In the genomic region with DNA sequence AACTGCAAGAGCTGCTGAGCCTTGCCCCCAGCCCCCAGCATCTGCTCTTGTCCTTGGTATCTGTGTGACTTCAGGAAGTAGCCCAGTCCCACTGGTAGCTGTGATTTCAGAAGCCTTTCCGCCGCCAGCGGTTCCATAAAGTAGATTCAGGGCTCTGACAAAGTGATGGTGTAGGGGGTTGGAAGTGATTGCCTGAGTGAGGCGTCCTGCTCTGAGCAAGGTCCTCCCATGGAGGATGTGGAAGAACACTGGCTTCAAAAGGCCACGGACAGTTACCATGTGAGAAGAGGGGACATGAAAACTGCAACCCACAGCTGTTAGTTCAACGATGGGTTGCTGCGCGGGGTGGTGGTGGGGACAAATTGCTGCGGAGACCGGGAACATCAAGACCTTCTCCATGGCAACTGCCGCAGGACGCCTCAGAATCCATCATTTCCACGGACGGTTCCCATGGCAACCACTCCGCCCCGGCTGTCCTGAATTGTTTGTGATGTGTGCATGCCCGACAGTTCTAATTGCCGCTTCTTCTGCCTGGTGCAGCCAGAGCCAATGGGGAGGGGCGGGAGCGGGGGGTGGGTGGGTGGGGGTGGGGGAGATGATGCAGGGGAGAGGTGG, we compare ENCODE assay signal across 9 mouse cellular contexts. TPM values are rescaled to one million over a fixed set of nuclear protein-coding genes. Genes with fewer than 3 reads are reported as not detected.
DNase-seq lines count a peak whose midpoint lies in the region; ATAC-seq and TF ChIP-seq lines count a peak whose summit lies in the region.
"Had no signal": no experiment of that assay in that cellular context is flagged by ENCODE, and none has a peak within 500 bp of the region (broad histone marks: within the 10 kb centered on the region; RNA-seq: fewer than 3 reads in every experiment).

No protein-coding gene starts in this region.

- peak overlapping the region; percentile 95 for H3K27ac ChIP-seq in forebrain, embryonic 15.5 days (replicated peaks)
- peak overlapping the region; percentile 97 for H3K27ac ChIP-seq in neural tube, embryonic 12.5 days
- no peak overlapping the region for H3K27ac ChIP-seq in gastrocnemius, adult 2 months
- H3K27ac ChIP-seq: liver, embryonic 15.5 days had no signal

- no peak for TF ChIP-seq CTCF in gastrocnemius, adult 2 months (IDR thresholded peaks at IDR 0.05)

- H3K4me3 ChIP-seq in forebrain, embryonic 15.5 days = peak overlapping the region; percentile 29
- no peak overlapping the region for H3K4me3 ChIP-seq in neural tube, embryonic 12.5 days
- no peak overlapping the region for H3K4me3 ChIP-seq in gastrocnemius, adult 2 months
- H3K4me3 ChIP-seq: liver, embryonic 15.5 days had no signal

- no peaks in the 10 kb centered on the region for H3K27me3 ChIP-seq in forebrain, embryonic 15.5 days
- 0 out of 2 replicates have a peak, but pooled peaks cover 10% of the 10 kb centered on the region for H3K27me3 ChIP-seq in neural tube, embryonic 12.5 days (replicated peaks)

- intact Hi-C loops in gastrocnemius, adult 2 months (cut with DNase I) = no loop called here

- H3K36me3 ChIP-seq in forebrain, embryonic 15.5 days = no peaks in the 10 kb centered on the region
- peaks cover 7% of the 10 kb centered on the region; the same call in 1 of the 2 replicates for H3K36me3 ChIP-seq in neural tube, embryonic 12.5 days
- H3K36me3 ChIP-seq: liver, embryonic 15.5 days had no signal

- peak; percentile 83 for ATAC-seq in forebrain, embryonic 15.5 days (replicated peaks)
- ATAC-seq in neural tube, embryonic 12.5 days (ENCODE audit: low FRiP score, low read depth) = peak; percentile 73
- ATAC-seq in erythroid progenitor cell, adult 5-6 weeks (replicated peaks; ENCODE audit: low FRiP score, poor library complexity, severe bottlenecking) = no peak

- H3K4me1 ChIP-seq in forebrain, embryonic 15.5 days = peaks cover 40% of the 10 kb centered on the region
- H3K4me1 ChIP-seq in neural tube, embryonic 12.5 days = peaks cover 43% of the 10 kb centered on the region
- H3K4me1 ChIP-seq: liver, embryonic 15.5 days had no signal

- peak overlapping the region; percentile 63 for H3K4me2 ChIP-seq in forebrain, embryonic 15.5 days (replicated peaks)
- H3K4me2 ChIP-seq in neural tube, embryonic 12.5 days (replicated peaks) = peak overlapping the region; percentile 58
- H3K4me2 ChIP-seq: liver, embryonic 15.5 days had no signal

- H3K9me3 ChIP-seq in forebrain, embryonic 15.5 days = no peaks in the 10 kb centered on the region
- H3K9me3 ChIP-seq in neural tube, embryonic 12.5 days = peaks cover 15% of the 10 kb centered on the region
- H3K9me3 ChIP-seq: liver, embryonic 15.5 days had no signal

- 2% methylated on average over 19 of the region's 20 CpGs for WGBS in forebrain, embryonic 15.5 days
- 2% methylated on average over 20 of the region's 20 CpGs for WGBS in neural tube, embryonic 12.5 days

- 0 out of 2 replicates have a peak overlapping the region, but pooled peaks have one; percentile 18 for H3K9ac ChIP-seq in forebrain, embryonic 15.5 days (replicated peaks)
- peak overlapping the region; percentile 48 for H3K9ac ChIP-seq in neural tube, embryonic 12.5 days
- H3K9ac ChIP-seq: liver, embryonic 15.5 days had no signal

- peak; percentile 71 for DNase-seq in MN1 (ENCODE audit: low spot score)
- peak; percentile 83 for DNase-seq in cerebellum, adult 11-12 months
- DNase-seq in layer of hippocampus, postnatal 36 days = peak; percentile 89 to 91
- no peak for DNase-seq in thymus, postnatal 36 days
- no peak for DNase-seq in gastrocnemius, adult 2 months

RNA-seq across cellular contexts. Expression of a gene that starts 51.1 kb away (rescaled TPM):
- 0.24 TPM in 1 of 2 replicates, not detected in the other for polyA plus RNA-seq in forebrain, embryonic 15.5 days (2015; fragmentation: Nextera tagmentation; extraction: Ambion mirVana)
- total RNA-seq in layer of hippocampus, postnatal 36 days (2021) = not detected
- 0.38 TPM in 1 of 2 replicates, not detected in the other for polyA plus RNA-seq in neural tube, embryonic 12.5 days (2016; fragmentation: Nextera tagmentation; extraction: Ambion mirVana)
- total RNA-seq in gastrocnemius, adult 2 months (2021) = not detected
- total RNA-seq in erythroid progenitor cell, adult 5-6 weeks (2015; ENCODE audit: low replicate concordance) = not detected in 2 replicates
- total RNA-seq in erythroid progenitor cell, adult 5-6 weeks (2017; ENCODE audit: low replicate concordance) = not detected in 2 replicates
- polyA plus RNA-seq: liver, embryonic 15.5 days had no signal

Comparison
In these comparisons a context has a peak if more than half of its experiments do, and no peak if none do; other contexts are left out.
1. DNase-seq: peak in MN1 (single experiment), cerebellum, adult 11-12 months (single experiment) and layer of hippocampus, postnatal 36 days (2 of 2); none in thymus, postnatal 36 days (0 of 2) and gastrocnemius, adult 2 months (single experiment).